In genomic region chr16:22789908-22790367, GRCm38 (mm10) we compare ENCODE assay signal across 10 mouse cellular contexts. TPM values are rescaled to one million over a fixed set of nuclear protein-coding genes. Genes with fewer than 3 reads are reported as not detected.
DNase-seq lines count a peak whose midpoint lies in the region; ATAC-seq and TF ChIP-seq lines count a peak whose summit lies in the region.
"Had no signal": no experiment of that assay in that cellular context is flagged by ENCODE, and none has a peak within 500 bp of the region (broad histone marks: within the 10 kb centered on the region; RNA-seq: fewer than 3 reads in every experiment).

No protein-coding gene starts in this region.

- no peak for TF ChIP-seq POLR2A in lung, adult 2 months (IDR thresholded peaks at IDR 0.05; ENCODE audit: borderline replicate concordance, extremely low read depth, low read depth, low read length)

- H3K36me3 ChIP-seq in neural tube, embryonic 13.5 days = no peaks in the 10 kb centered on the region
- H3K36me3 ChIP-seq: limb, embryonic 13.5 days; neural tube, embryonic 12.5 days had no signal

- H3K9me3 ChIP-seq in neural tube, embryonic 13.5 days = no peaks in the 10 kb centered on the region
- H3K9me3 ChIP-seq: limb, embryonic 13.5 days; neural tube, embryonic 12.5 days had no signal

- peaks cover 50% of the 10 kb centered on the region for H3K27me3 ChIP-seq in neural tube, embryonic 13.5 days
- H3K27me3 ChIP-seq: limb, embryonic 13.5 days had no signal

- H3K4me2 ChIP-seq in neural tube, embryonic 13.5 days = no peak overlapping the region
- H3K4me2 ChIP-seq: limb, embryonic 13.5 days; neural tube, embryonic 12.5 days had no signal

- H3K27ac ChIP-seq in neural tube, embryonic 13.5 days (replicated peaks) = no peak overlapping the region
- H3K27ac ChIP-seq in gastrocnemius, adult 2 months = no peak overlapping the region
- H3K27ac ChIP-seq: limb, embryonic 13.5 days; neural tube, embryonic 12.5 days had no signal

- 48% methylated on average over 10 of the region's 10 CpGs for WGBS in neural tube, embryonic 13.5 days
- 46% methylated on average over 10 of the region's 10 CpGs for WGBS in lung, adult 2 months

- no peak overlapping the region for H3K4me3 ChIP-seq in neural tube, embryonic 13.5 days
- H3K4me3 ChIP-seq in gastrocnemius, adult 2 months = no peak overlapping the region
- H3K4me3 ChIP-seq in lung, adult 2 months (replicated peaks; ENCODE audit: extremely low read depth, low read depth, low read length) = no peak overlapping the region
- H3K4me3 ChIP-seq: limb, embryonic 13.5 days; neural tube, embryonic 12.5 days had no signal

- no peak for TF ChIP-seq CTCF in gastrocnemius, adult 2 months (IDR thresholded peaks at IDR 0.05)
- no peak for TF ChIP-seq CTCF in lung, adult 2 months (IDR thresholded peaks at IDR 0.05; ENCODE audit: insufficient read depth, low read length)

- H3K9ac ChIP-seq in neural tube, embryonic 13.5 days = no peak overlapping the region
- H3K9ac ChIP-seq: limb, embryonic 13.5 days; neural tube, embryonic 12.5 days had no signal

- peak; percentile 40; the same call in 1 of the 2 replicates for ATAC-seq in neural tube, embryonic 13.5 days (ENCODE audit: low read depth)

- peak; percentile 13 for DNase-seq in NIH3T3 (ENCODE audit: low read depth)
- DNase-seq in cerebellum, adult 18-20 months = peak; percentile 69 to 72
- peak; percentile 77 for DNase-seq in layer of hippocampus, adult 11-12 months (ENCODE audit: low spot score)
- no peak for DNase-seq in adrenal gland, adult 18-20 months (ENCODE audit: low spot score in 2 of 2)
- no peak for DNase-seq in urinary bladder, postnatal 14 days (ENCODE audit: low spot score)
- no peak for DNase-seq in gastrocnemius, adult 2 months
- no peak for DNase-seq in lung, adult 2 months

- 0 out of 2 replicates have a peak, but pooled peaks cover 3% of the 10 kb centered on the region for H3K4me1 ChIP-seq in neural tube, embryonic 13.5 days (replicated peaks)
- H3K4me1 ChIP-seq in lung, adult 2 months (ENCODE audit: control insufficient read depth, insufficient read depth, low read length) = no peaks in the 10 kb centered on the region
- H3K4me1 ChIP-seq: limb, embryonic 13.5 days; neural tube, embryonic 12.5 days had no signal

- intact Hi-C loops in gastrocnemius, adult 2 months (cut with DNase I) = no loop called here

RNA-seq across cellular contexts. Expression of gene Crygs, which starts 21.4 kb away (rescaled TPM):
- polyA plus RNA-seq in neural tube, embryonic 13.5 days (2015; fragmentation: Nextera tagmentation; extraction: Ambion mirVana) = not detected in 2 replicates
- total RNA-seq in adrenal gland, adult 18-20 months (2021) = not detected
- not detected for total RNA-seq in gastrocnemius, adult 2 months (2021)
- polyA plus RNA-seq in lung, adult 2 months (2012; rRNA removed) = not detected in 2 replicates
- polyA plus RNA-seq: limb, embryonic 13.5 days; neural tube, embryonic 12.5 days had no signal

Comparison
In these comparisons a context has a peak if more than half of its experiments do, and no peak if none do; other contexts are left out.
1. DNase-seq: peak in NIH3T3 (single experiment), cerebellum, adult 18-20 months (2 of 2) and layer of hippocampus, adult 11-12 months (single experiment); none in adrenal gland, adult 18-20 months (0 of 2), urinary bladder, postnatal 14 days (single experiment), gastrocnemius, adult 2 months (single experiment) and lung, adult 2 months (single experiment).